Mouse (Mus musculus): Measurements from ENCODE around the gene Sos2.
"Not testable (repeated sequence)": the region's sequence is repeated elsewhere in the genome, so short reads cannot be mapped to it uniquely, and the experiment has no call there.

Sos2 gene

GRCm38 (mm10) chr12:69568266-69568665 lies 113.4 kb downstream of the Sos2 start:
- no peak for DNase-seq

- DNase-seq: not testable (repeated sequence)
These were observed 120.6 kb downstream of the Sos2 start for GRCm38 (mm10) chr12:69561006-69561405.

GRCm38 (mm10) chr12:69556221-69556861 lies 125.3 kb downstream of the Sos2 start:
- DNase-seq: no peak

- DNase-seq: no peak
These were observed 136.0 kb downstream of the Sos2 start for GRCm38 (mm10) chr12:69545456-69546178.

- DNase-seq: no peak
These were observed 136.7 kb downstream of the Sos2 start for GRCm38 (mm10) chr12:69544994-69545393.

GRCm38 (mm10) chr12:69544562-69544961 lies 137.1 kb downstream of the Sos2 start:
- no peak for DNase-seq

- no peak for DNase-seq
These were observed 139.3 kb downstream of the Sos2 start for GRCm38 (mm10) chr12:69542376-69542775.

- no peak for DNase-seq
These were observed 140.0 kb downstream of the Sos2 start for GRCm38 (mm10) chr12:69541663-69542062.

- no peak for DNase-seq
These were observed 142.3 kb downstream of the Sos2 start for GRCm38 (mm10) chr12:69539353-69539752.

GRCm38 (mm10) chr12:69538362-69538950 lies 143.2 kb downstream of the Sos2 start:
- no peak for DNase-seq

- DNase-seq: peak in 1 of 2 experiments; percentile 42
These were observed 143.8 kb downstream of the Sos2 start for GRCm38 (mm10) chr12:69537675-69538361.

GRCm38 (mm10) chr12:69537243-69537674 lies 144.4 kb downstream of the Sos2 start:
- DNase-seq: peak; percentile 66 to 83

GRCm38 (mm10) chr12:69536616-69537242 lies 144.9 kb downstream of the Sos2 start:
- DNase-seq: peak; percentile 65 to 84
